Mouse (Mus musculus): Measurements from ENCODE around the gene Esr1.
"Not testable (repeated sequence)": the region's sequence is repeated elsewhere in the genome, so short reads cannot be mapped to it uniquely, and the experiment has no call there.

Esr1 gene

GRCm38 (mm10) chr10:4611386-4612155, at the start of gene Esr1:
Gene Esr1 (plus strand): TSS chr10:4611593.
- in situ Hi-C loops (cut with MseI, MboI) = no loop called here

DNA sequence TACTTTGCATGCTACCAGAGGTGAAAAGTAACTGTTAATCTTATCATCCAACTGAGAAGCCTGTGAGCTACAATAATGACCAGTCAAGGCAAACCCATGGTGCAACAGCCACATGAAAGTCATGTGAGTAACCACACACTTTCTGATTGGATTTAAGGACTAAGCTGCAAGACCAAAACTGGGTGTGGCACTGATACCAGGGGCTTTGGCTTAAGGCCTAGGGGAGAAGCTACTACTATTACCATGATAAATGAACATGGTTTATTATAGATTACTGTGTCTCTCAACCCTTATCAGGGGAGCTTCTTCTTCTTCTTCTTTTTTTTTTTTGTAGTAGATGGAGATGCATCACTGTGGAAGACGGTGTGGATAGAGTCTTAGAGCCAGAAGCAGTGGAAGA, 46.2 kb upstream of the Esr1 start:
- in situ Hi-C loops (cut with MseI, MboI) = no loop called here

DNA sequence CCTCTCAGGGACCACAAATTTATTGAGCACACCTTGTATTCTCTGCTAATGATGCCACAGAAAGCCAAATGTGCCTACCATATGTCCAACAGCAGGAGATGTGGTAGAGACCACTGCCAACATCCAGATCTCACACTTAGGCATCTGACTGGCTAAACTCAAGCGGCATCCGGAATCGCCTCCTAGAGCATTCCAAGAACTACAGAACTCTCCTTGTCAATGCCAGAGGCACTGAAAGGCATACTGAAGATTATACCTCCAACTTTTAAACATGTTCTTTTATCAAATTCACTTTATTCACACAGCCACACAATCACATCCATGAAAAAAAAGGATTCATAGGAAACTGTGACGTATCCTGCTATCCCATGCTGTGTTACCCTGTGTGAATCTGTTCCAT, 40.6 kb upstream of the Esr1 start:
- in situ Hi-C loops (cut with MseI, MboI) = no loop called here

DNA sequence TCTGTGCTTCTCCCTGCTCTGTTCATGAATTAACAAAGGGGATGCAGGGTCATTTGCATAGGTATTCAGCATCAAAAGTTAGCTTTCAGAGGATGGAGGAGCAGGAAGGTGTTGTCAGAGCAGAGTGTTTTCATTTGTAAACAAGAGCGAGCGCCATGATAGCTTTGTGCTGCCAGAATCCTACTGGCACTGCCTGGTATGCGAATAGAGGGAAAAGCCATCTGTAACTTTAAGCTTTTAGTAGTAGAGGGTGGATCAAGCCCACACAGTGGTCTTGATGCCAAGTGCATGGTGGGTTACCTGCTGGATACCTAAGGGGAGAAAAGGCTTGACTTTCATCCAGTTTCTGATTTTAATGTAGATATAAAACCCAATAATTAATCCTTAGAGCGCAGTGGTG, 40.1 kb upstream of the Esr1 start:
- in situ Hi-C loops (cut with MseI, MboI) = no loop called here

DNA sequence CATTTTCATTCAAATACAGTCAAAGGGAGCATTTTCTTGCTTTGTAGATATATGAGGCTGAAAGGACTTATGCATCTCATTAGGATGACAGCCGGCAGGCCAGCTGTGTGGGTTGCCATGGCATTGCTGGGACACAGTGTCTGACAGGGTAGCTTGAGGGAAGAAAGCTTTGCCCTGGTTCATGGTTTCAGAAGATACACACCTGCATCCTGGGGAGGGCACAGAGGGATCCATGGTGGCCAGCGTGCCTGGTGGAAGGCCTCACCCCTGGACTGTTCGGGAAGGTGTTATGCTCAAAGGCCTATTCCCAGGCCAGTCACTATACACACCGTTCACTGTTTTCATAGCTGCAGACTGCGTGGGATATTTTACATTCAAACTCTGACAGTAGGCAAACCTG, 29.5 kb upstream of the Esr1 start:
- in situ Hi-C loops (cut with MseI, MboI) = no loop called here

GRCm38 (mm10) chr10:4586691-4587090, 24.7 kb upstream of the Esr1 start:
- in situ Hi-C loops (cut with MseI, MboI) = no loop called here

- in situ Hi-C loops (cut with MseI, MboI) = no loop called here
These were observed 21.8 kb upstream of the Esr1 start for GRCm38 (mm10) chr10:4589576-4589975.

DNA sequence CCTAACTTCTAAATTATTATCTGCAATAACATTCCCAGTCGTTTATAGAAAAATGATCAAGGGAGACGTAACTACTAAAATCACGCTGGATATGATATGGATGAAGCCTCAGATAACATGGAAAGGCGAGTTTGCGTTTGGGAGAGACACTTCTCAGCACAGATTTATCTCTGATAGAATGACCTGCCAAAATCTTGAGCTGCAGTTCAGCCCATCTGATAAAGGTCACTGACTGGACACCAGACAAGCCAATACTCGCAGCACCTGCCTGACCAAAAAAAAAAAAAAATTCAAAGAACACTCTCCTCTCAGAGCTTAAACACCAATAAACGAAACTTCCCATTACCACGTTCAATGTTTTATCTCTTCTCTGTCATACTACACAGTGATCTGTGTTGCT, 20.4 kb upstream of the Esr1 start:
- in situ Hi-C loops (cut with MseI, MboI) = no loop called here

- in situ Hi-C loops (cut with MseI, MboI) = no loop called here
These were observed 17.6 kb upstream of the Esr1 start for GRCm38 (mm10) chr10:4593828-4594227.

GRCm38 (mm10) chr10:4597211-4597610, 14.2 kb upstream of the Esr1 start:
- in situ Hi-C loops (cut with MseI, MboI) = no loop called here

DNA sequence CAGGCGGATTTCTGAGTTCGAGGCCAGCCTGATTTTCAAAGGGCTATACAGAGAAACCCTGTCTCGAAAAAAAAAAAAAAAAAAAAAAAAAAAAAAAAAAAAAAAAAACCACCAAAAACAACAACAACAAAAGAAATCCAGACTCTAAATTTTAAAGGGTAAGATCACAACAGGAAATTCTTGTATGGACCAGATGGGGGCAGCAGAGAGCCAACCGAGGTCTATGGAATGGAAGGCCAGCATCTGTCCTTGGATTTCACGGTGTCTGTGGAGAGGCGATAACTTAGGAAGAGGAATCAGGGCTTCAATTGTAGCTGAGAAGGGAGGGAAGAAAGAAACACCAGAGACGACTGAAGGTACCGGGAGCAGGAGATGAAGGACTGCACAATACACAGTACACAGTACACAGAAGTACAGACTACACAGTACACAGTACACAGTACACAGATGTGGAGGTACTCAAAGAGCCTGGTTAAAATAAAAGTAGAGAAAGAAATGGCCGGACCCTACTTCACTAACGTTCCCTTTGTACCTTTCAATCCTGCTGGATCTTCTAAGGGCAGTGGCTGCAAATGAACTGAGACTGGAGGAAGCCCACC, 13.1 kb upstream of the Esr1 start:
- in situ Hi-C loops (cut with MseI, MboI) = no loop called here

DNA sequence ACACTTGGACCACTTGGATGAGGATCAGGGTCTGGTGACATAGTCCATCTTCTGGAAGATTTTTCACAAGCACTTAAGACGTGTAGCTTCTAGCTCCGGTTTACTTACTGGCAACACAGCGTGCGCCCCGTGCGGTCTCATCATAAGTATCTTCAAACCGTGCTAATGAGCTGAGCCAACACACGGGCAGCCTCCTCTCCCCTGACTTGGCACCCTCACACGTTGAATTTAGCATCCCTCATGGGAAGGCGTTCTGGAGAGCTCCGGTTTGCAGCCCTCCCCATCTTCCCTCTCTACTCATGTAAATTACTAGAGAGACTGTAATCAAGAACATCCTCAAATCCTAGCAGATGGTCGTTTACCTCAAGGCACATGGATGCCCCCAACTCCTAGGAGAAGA, 12.5 kb upstream of the Esr1 start:
- in situ Hi-C loops (cut with MseI, MboI) = no loop called here

DNA sequence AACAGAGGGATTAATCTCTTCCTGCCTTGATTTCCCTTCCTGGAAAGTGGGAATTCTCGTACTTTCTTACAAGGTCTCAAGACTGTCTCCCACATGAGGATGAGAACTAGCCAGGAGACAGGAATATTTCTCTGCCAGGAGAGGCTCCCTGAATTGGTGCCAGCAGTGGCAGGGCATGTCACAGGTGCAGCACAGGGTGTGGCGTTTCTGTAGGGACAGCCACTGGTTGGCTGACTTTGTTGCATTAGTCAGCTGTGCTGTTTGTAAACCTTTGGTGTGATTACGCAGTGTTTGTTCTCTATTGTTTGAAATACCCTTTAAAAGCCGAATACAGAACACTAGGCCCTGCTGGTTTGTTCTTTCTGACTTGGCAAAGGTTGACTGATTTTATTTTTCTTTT, 11.8 kb upstream of the Esr1 start:
- in situ Hi-C loops (cut with MseI, MboI) = no loop called here

- in situ Hi-C loops (cut with MseI, MboI) = no loop called here
These were observed 10.5 kb upstream of the Esr1 start for GRCm38 (mm10) chr10:4600796-4601474.

DNA sequence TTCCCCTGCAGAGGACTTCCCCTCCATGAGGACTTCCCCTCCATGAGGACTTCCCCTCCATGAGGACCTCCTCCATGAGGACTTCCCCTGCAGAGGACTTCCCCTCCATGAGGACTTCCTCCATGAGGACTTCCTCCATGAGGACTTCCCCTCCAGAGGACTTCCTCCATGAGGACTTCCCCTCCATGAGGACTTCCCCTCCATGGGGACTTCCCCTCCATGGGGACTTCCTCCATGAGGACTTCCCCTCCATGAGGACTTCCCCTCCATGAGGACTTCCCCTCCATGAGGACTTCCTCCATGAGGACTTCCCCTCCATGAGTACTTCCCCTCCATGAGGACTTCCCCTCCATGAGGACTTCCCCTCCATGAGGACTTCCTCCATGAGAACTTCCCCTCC, 9.8 kb upstream of the Esr1 start:
- in situ Hi-C loops (cut with MseI, MboI) = not testable (repeated sequence)

DNA sequence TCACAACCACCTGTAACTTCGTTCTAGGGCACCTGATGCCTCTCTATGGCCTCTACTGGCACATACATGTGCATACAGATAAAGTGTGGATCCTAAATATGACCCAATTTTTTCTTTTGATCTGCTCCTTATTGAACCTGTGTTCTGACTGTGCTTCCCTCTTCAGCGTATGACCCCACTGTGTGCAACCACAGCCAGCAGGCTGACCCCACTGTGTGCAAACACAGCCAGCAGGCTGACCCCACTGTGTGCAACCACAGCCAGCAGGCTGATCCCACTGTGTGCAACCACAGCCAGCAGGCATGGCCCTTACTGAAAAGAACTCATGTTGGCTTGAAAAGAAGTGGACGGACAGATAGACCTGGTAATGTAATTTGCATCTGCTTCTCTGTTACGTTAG, 8.9 kb upstream of the Esr1 start:
- in situ Hi-C loops (cut with MseI, MboI) = no loop called here

GRCm38 (mm10) chr10:4604527-4605209, 6.7 kb upstream of the Esr1 start:
- in situ Hi-C loops (cut with MseI, MboI) = no loop called here

- in situ Hi-C loops (cut with MseI, MboI) = no loop called here
These were observed 1.2 kb upstream of the Esr1 start for GRCm38 (mm10) chr10:4610234-4610633.

GRCm38 (mm10) chr10:4612313-4613036, 1.1 kb downstream of the Esr1 start:
- in situ Hi-C loops (cut with MseI, MboI) = no loop called here

GRCm38 (mm10) chr10:4618026-4618425, 6.6 kb downstream of the Esr1 start:
- in situ Hi-C loops (cut with MseI, MboI) = no loop called here

DNA sequence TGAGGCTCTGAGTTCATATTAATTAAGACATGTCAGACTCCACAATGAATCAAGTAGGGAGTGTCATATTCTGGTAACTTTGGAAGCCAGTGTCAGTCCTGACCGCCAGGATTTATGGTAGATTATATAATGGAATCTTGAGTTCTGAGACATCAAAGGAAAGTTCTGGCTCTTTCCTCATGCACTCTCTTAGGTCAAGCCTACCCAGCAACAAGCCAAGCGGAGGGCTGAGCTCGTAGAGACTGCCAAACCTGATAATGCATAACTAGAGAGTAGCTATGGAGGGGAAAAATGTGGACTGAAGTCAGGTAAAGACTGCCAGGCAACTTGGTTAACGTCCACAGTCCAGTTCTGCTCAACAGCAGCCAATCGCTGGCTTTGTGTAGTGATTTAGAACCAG, 7.3 kb downstream of the Esr1 start:
- in situ Hi-C loops (cut with MseI, MboI) = no loop called here

DNA sequence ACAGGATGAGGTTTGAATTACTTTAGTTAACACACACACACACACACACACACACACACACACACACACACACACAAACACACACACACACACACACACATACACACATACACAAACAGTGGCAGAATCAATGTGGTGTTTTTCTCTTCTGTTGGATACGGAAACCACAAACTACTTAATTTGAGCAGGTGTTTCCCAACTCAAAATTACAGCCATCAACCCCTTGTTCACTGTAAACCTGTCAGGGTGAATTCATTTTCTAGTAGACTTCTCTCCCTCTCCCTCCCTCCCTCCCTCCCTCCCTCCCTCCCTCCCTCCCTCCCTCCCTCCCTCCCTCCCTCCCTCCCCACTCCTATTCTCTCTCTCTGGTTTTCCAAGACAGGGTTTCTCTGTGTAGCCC, 8.0 kb downstream of the Esr1 start:
- in situ Hi-C loops (cut with MseI, MboI) = not testable (repeated sequence)

Data from mouse trophoblast stem cell (cell line).